Mouse (Mus musculus) stomach, postnatal 0 days (tissue): ENCODE data around the gene Tspo.
A peak's percentile ranks its signal among the peaks of the same experiment; 100 is the strongest.

Source experiments
- CTCF ChIP-seq: IDR thresholded peaks from 2 replicates; pipeline ENCODE4 v1.5.1; 2016; ENCODE audit warnings: antibody characterized with exemption, low read depth, mild to moderate bottlenecking, moderate library complexity
- EP300 ChIP-seq: optimal IDR thresholded peaks from 2 replicates; pipeline ENCODE3; 2016; ENCODE audit warnings: antibody characterized with exemption

DNA sequence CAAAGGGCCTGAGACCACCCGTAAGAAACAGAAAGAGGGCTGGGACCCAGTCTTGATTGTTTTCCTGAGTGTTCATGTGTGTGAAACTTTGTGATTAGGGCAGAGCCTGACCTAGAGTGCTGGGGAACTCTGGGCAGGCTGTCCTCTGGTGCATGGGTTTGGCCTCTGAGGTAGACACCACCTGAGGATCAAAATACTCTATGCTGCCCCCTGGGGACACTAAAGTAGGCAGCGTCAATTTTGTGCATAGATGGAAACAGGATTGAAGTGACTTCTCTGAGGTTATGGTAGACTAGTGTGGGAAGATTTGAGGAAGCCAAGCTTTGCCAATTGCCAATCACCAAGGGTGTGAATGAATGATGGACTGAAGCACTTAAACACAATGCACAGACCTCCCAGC is 7.2 kb downstream of the Tspo start:
- TF ChIP-seq CTCF (peak; percentile 60), EP300 (no peak)
